13 mouse cellular contexts compared by ENCODE assay signal in genomic region chr14:28949785-28950184, GRCm38 (mm10).
DNase-seq lines count a peak whose midpoint lies in the region; ATAC-seq lines count a peak whose summit lies in the region.
"Had no signal": no experiment of that assay in that cellular context is flagged by ENCODE, and none has a peak within 500 bp of the region (broad histone marks: within the 10 kb centered on the region; RNA-seq: fewer than 3 reads in every experiment).

No protein-coding gene starts in this region.

- DNase-seq in gastrocnemius, adult 18-20 months (ENCODE audit: low spot score), result peak; percentile 10
- no peak for DNase-seq in gastrocnemius, postnatal 10 days
- DNase-seq in kidney, postnatal 14 days, result peak; percentile 42
- peak; percentile 44 for DNase-seq in retina, postnatal 1 day
- DNase-seq in retina, embryonic 14.5 days (ENCODE audit: low spot score), result no peak
- DNase-seq in ovary, adult 18-20 months (ENCODE audit: low spot score), result no peak
- no peak for DNase-seq in urinary bladder, postnatal 14 days (ENCODE audit: low spot score)
- DNase-seq: gastrocnemius, postnatal 25 days; thymus, adult 2 months had no signal

- H3K4me3 ChIP-seq in kidney, embryonic 16.5 days (ENCODE audit: low read length), result no peak overlapping the region
- H3K4me3 ChIP-seq: hindbrain, embryonic 12.5 days had no signal

- H3K9me3 ChIP-seq in kidney, embryonic 16.5 days (ENCODE audit: low read length), result no peaks in the 10 kb centered on the region
- H3K9me3 ChIP-seq: hindbrain, embryonic 12.5 days had no signal

- peaks cover 8% of the 10 kb centered on the region; the same call in 1 of the 2 replicates for H3K27me3 ChIP-seq in kidney, embryonic 16.5 days (ENCODE audit: insufficient read depth, low read length)
- H3K27me3 ChIP-seq: CH12.LX; hindbrain, embryonic 12.5 days had no signal

- no peak overlapping the region for H3K4me2 ChIP-seq in kidney, embryonic 16.5 days (replicated peaks; ENCODE audit: low read depth, low read length)
- H3K4me2 ChIP-seq: hindbrain, embryonic 12.5 days had no signal

- no peak overlapping the region for H3K27ac ChIP-seq in kidney, embryonic 16.5 days (ENCODE audit: low read length)
- H3K27ac ChIP-seq: hindbrain, embryonic 12.5 days; macrophage had no signal

- H3K9ac ChIP-seq in kidney, embryonic 16.5 days (replicated peaks; ENCODE audit: low read length), result no peak overlapping the region
- H3K9ac ChIP-seq: hindbrain, embryonic 12.5 days had no signal

- H3K36me3 ChIP-seq in kidney, embryonic 16.5 days (ENCODE audit: insufficient read depth, low read length), result no peaks in the 10 kb centered on the region
- H3K36me3 ChIP-seq: hindbrain, embryonic 12.5 days had no signal

- no peak for ATAC-seq in kidney, embryonic 16.5 days (ENCODE audit: low FRiP score, low TSS enrichment)

- H3K4me1 ChIP-seq in kidney, embryonic 16.5 days (ENCODE audit: insufficient read depth, low read length), result peaks cover 10% of the 10 kb centered on the region

- 94% methylated on average over 1 of the region's 1 CpGs for WGBS in kidney, embryonic 16.5 days

Comparison
In these comparisons a context has a peak if more than half of its experiments do, and no peak if none do; other contexts are left out.
1. DNase-seq: peak in gastrocnemius, adult 18-20 months (single experiment), kidney, postnatal 14 days (single experiment) and retina, postnatal 1 day (single experiment); none in gastrocnemius, postnatal 10 days (single experiment), retina, embryonic 14.5 days (single experiment), ovary, adult 18-20 months (single experiment) and urinary bladder, postnatal 14 days (single experiment).